Mouse (Mus musculus): ENCODE data around the gene Pcp4. TPM values are rescaled to one million over a fixed set of nuclear protein-coding genes. Genes with fewer than 3 reads are reported as not detected.

Pcp4 gene
- 0.49 and 2.3 TPM in 2 replicates for polyA plus RNA-seq (2012; ENCODE audit: low replicate concordance)

DNA sequence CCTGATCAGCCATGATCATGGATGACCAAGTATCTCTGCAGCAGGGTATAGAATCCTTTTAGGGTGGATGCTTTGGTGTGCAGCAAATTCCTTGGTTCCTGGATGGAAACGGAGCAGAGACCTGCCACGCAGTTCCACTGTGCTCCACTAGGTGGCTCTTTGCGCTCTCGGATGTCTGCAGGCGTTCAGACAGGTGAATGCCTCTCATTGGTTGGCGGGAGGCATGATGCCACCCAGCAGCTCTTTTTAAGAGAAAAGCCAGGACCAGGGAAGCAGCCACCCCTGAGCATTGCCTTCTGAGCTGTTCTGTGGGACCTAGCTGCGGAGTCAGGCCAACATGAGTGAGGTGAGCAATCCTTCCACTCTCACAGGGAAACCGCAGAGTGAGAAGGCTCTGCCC, at the start of gene Pcp4:
Gene Pcp4 (plus strand): TSS at position 162 of the 400 bp plus-strand sequence.

DNA sequence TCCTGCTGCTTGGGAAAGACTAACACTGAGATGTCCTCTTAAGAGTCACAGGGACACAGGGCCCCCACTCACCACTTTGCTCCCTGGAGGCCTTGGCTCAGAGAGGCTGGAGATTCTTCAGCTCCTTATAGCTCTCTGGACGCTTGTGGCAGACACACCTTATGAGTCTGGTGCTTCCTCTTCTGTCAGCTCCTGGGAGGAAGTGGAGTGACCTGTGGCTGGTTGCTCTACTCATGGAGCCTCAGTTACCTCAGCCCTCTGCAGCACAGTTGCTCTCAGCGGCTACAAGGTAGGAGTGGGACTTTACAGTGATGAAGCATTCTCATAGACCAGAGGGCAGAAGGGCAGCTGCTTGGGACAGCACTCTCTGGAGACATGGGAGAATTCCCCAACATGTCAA, 23.9 kb upstream of the Pcp4 start, which contains the start of gene Itgb2l:
Gene Itgb2l (minus strand): TSS at position 152 of the 400 bp plus-strand sequence.

Other genes with a start within 250 kb of the Pcp4 start
- 0.03 and 0.10 TPM in 2 replicates for gene B3galt5, start 231.8 kb upstream of the Pcp4 start, polyA plus RNA-seq (2012; ENCODE audit: low replicate concordance)
- gene Itgb2l, start 24.0 kb upstream of the Pcp4 start, polyA plus RNA-seq (2012; ENCODE audit: low replicate concordance): 0.44 and 0.86 TPM in 2 replicates

All from hematopoietic multipotent progenitor cell, adult 10-12 weeks (in vitro differentiated cells).